Mouse (Mus musculus) spleen, adult 2 months (tissue): ENCODE data around the gene Slc29a1.

ENCODE experiments used
- CTCF ChIP-seq: fragments of 200-500 bp; IDR thresholded peaks from 2 replicates; pipeline ENCODE4 v1.5.1; 2011; ENCODE audit warnings: mild to moderate bottlenecking, inconsistent platforms; ENCODE audit not compliant: insufficient read depth, insufficient read length, insufficient replicate concordance; ENCODE audit errors: extremely low read depth
- POLR2A ChIP-seq: fragments of 200-500 bp; IDR thresholded peaks from 2 replicates; pipeline ENCODE4 v1.6.1; 2011; ENCODE audit warnings: low read depth, low read length, inconsistent platforms

- TF ChIP-seq POLR2A (no peak), CTCF (no peak)
Measured at GRCm38 (mm10) chr17:45554420-45554819, 45.0 kb downstream of the Slc29a1 start.
